Mouse (Mus musculus) liver, embryonic 16.5 days (tissue): Measurements from ENCODE around the gene Cdkn2d. TPM values are rescaled to one million over a fixed set of nuclear protein-coding genes. Genes with fewer than 3 reads are reported as not detected.

Experiments
- ATAC-seq: fragments of 200-750 bp; cut with Nextera tagmentation; 2 replicates; pipeline ENCODE4 v1.8.0; 2017; ENCODE audit warnings: low read depth, mild to moderate bottlenecking, moderate number of reproducible peaks, moderate library complexity
- H3K27ac ChIP-seq: fragments of 300-500 bp; sonication (generic); 2 replicates; pipeline ENCODE4 v1.5.1; 2014; ENCODE audit warnings: mild to moderate bottlenecking, low read length
- H3K27me3 ChIP-seq: fragments of 300-500 bp; sonication (generic); 2 replicates; pipeline ENCODE4 v1.6.1; 2014; ENCODE audit warnings: low read depth, low read length, mixed read lengths; ENCODE audit not compliant: control insufficient read depth, insufficient read depth
- H3K36me3 ChIP-seq: fragments of 300-500 bp; sonication (generic); 2 replicates; pipeline ENCODE4 v1.6.1; 2014; ENCODE audit warnings: mild to moderate bottlenecking; ENCODE audit not compliant: control insufficient read depth, insufficient read depth
- H3K4me1 ChIP-seq: fragments of 300-500 bp; sonication (generic); 2 replicates; pipeline ENCODE4 v1.6.1; 2014; ENCODE audit warnings: low read depth, low read length, mixed read lengths; ENCODE audit not compliant: control insufficient read depth
- H3K4me2 ChIP-seq: fragments of 300-500 bp; sonication (generic); 2 replicates; pipeline ENCODE4 v1.6.1; 2014; ENCODE audit warnings: low read depth, low read length, mixed read lengths
- H3K4me3 ChIP-seq: fragments of 300-500 bp; sonication (generic); 2 replicates; pipeline ENCODE4 v1.5.1; 2014; ENCODE audit warnings: low read depth, mild to moderate bottlenecking, low read length
- H3K9ac ChIP-seq: fragments of 300-500 bp; sonication (generic); 2 replicates; pipeline ENCODE4 v1.6.1; 2014; ENCODE audit warnings: low read depth, low read length
- H3K9me3 ChIP-seq: fragments of 300-500 bp; sonication (generic); replicated peaks from 2 replicates; pipeline ENCODE4 v1.6.1; 2016; ENCODE audit warnings: low read length; ENCODE audit not compliant: control insufficient read depth
- WGBS: fragments of 180-500 bp; shearing (Covaris S2); extraction: QIAGEN DNeasy Blood & Tissue Kit; methylation state at CpG from one replicate; pipeline ENCODE4 v1.1.7; 2014; ENCODE audit not compliant: insufficient replicate concordance; 5-methylcytosine and 5-hydroxymethylcytosine counted together
- polyA plus RNA-seq: library from polyadenylated mRNA; unstranded; fragments of >200 nt; fragmentation: Nextera tagmentation; extraction: Ambion mirVana; gene quantifications from 2 replicates; pipeline ENCODE4 v1.2.1, GENCODE M21; 2015

Gene Cdkn2d
- polyA plus RNA-seq, result 120 and 128 TPM in 2 replicates

DNA sequence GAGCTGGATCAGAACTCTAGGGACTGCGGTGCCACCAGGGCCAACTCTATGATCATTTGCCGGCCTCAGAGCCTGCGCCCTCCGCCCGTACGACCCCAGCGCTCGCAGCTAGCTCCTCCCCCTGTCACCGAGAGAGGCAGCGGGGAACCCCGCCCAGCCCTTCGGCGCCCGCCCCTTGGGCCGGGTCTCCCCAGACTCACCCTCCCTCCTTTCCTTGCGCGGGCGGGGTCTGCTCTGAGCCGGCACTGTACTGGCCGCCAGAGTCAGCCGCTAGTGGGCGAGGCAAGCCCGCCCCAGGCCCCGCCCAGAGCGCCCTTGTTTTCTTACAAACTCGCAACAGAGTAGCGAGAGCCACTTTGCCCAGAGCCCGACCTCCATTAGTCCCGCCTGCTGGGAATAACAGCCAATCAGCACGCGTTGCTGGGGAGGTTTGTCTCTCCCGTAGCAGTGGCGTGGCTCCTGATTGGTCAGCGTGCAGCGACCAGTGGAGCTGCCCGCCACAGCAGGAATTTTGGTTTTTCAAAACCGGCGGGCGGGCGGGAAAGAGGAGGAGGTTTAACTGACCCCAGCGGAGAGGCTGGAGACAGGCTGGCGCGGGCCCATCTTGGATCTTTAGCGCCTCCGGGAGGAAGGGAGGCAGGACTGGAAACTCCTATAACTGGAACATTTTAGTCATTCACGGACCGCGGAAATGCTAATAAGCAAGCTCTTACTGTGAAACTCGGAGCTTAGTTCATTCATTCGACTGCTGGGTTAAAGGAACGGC is at the start of gene Cdkn2d:
Gene Cdkn2d (minus strand): TSS at position 386 of the 766 bp plus-strand sequence.
- Histone ChIP-seq H3K4me2 (peak within 1 kb of the TSS; percentile 80), H3K9me3 (no peaks in the 10 kb centered on the region), H3K36me3 (peaks cover 10% of the 10 kb centered on the region; the same call in 1 of the 2 replicates), H3K4me3 (peak within 1 kb of the TSS; percentile 77), H3K9ac (peak within 1 kb of the TSS; percentile 87), H3K27me3 (no peaks in the 10 kb centered on the region), H3K27ac (peak within 1 kb of the TSS; percentile 94), H3K4me1 (peaks cover 29% of the 10 kb centered on the region)
- ATAC-seq, result peak; percentile 85
- WGBS, result under 1% methylated on average over 51 of the region's 51 CpGs

DNA sequence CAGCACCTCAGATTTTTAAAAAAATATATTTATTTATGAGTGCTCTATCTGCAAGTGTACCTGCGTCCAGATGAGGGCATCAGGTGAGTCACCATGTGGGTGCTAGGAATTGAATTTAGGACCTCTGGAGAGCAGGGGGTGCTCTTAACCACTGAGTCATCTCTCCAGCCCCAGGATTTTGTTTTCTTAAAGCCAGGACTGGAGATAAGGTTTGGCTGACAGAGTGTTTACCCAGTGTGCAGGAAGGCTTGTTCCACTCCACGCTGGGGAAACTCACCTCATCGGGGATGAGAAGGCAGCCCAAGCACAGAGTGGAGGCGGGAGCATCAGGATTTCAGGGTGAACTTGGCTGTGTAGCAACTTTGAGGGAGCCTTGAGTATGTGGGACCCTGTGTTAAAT is 49.2 kb upstream of the Cdkn2d start:
- Histone ChIP-seq H3K36me3 (no peaks in the 10 kb centered on the region), H3K4me1 (no peaks in the 10 kb centered on the region)
- WGBS, result 59% methylated on average over 4 of the region's 4 CpGs

DNA sequence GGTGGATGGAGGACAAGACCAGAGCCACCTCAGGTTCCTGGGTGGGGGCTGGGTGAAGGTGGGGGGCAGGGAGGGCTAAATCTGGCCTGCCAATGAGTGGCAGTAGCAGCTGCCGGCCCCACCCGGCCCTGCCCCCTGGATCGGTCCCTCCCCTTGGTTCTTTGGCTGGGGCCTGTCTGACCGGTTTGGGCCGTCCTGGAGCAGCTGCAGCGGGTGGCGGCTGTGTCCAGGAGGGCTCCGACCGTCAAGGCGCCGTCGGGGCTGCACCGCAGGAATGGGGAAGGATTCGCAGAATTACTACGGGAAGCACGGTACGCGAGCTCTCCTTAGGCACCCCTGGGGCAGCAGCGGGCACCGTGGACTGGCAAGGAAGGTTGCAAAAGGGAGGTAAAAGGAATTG is 46.4 kb upstream of the Cdkn2d start:
- H3K36me3 ChIP-seq, result no peaks in the 10 kb centered on the region
- ATAC-seq, result no peak
- 63% methylated on average over 20 of the region's 20 CpGs for WGBS
- no peak overlapping the region for H3K4me2 ChIP-seq
- no peak overlapping the region for H3K4me3 ChIP-seq
- H3K9me3 ChIP-seq, result no peaks in the 10 kb centered on the region
- H3K27me3 ChIP-seq, result no peaks in the 10 kb centered on the region
- H3K9ac ChIP-seq, result no peak overlapping the region
- H3K4me1 ChIP-seq, result peaks cover 4% of the 10 kb centered on the region
- H3K27ac ChIP-seq, result no peak overlapping the region

More for the DNA sequence above, 49.2 kb upstream of the Cdkn2d start:
- Histone ChIP-seq H3K4me3 (no peak overlapping the region), H3K27me3 (no peaks in the 10 kb centered on the region), H3K9me3 (no peaks in the 10 kb centered on the region), H3K4me2 (no peak overlapping the region), H3K9ac (no peak overlapping the region), H3K27ac (no peak overlapping the region)
- no peak for ATAC-seq

DNA sequence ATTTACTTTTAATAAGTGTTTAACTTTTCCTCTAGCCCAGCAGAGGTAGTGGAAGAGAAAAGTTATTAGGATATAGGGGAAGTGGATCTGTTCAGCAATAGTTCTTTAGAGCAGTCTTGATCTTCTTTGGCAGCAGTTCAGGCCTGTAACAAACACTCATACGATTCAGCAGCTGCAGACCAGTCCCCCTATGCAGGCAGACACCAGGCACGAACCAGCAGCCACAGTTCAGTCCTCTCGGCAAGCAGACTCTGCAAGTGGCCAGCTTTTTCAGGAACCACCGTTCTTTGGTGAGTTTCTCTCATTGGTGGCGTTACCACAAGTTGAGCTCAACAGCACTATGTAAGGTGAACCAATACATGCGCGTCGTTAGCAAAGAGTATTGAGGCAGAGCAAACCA is 45.3 kb upstream of the Cdkn2d start:
- no peak overlapping the region for H3K27ac ChIP-seq
- 76% methylated on average over 8 of the region's 8 CpGs for WGBS

DNA sequence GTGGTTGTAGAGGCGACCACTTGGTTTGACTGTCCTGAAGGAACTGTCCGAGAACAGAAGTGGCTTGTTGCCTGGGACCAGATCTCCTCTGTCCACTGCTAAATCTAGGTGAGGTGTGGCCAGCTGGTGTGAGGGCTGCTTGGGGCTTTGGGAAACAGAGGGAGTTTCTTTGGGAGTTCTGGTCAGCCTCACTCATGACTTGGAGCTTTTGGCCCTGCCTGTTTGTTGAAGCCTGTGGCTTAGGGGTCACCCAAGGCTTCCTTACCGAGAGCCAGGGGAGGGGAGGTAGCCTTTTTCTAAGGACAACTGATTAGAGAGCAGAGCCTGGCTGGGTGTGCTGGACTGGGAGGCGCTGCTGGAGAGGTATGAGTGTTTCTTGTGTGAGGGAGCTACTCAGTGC is 44.2 kb upstream of the Cdkn2d start:
- H3K27me3 ChIP-seq, result no peaks in the 10 kb centered on the region
- no peak overlapping the region for H3K4me2 ChIP-seq
- H3K36me3 ChIP-seq, result no peaks in the 10 kb centered on the region
- no peaks in the 10 kb centered on the region for H3K9me3 ChIP-seq
- 68% methylated on average over 4 of the region's 4 CpGs for WGBS
- no peak overlapping the region for H3K9ac ChIP-seq
- no peak overlapping the region for H3K27ac ChIP-seq
- H3K4me3 ChIP-seq, result no peak overlapping the region
- ATAC-seq, result no peak
- H3K4me1 ChIP-seq, result peaks cover 11% of the 10 kb centered on the region

More for the DNA sequence above, 45.3 kb upstream of the Cdkn2d start:
- Histone ChIP-seq H3K36me3 (no peaks in the 10 kb centered on the region), H3K9me3 (no peaks in the 10 kb centered on the region), H3K4me1 (peaks cover 10% of the 10 kb centered on the region), H3K4me3 (no peak overlapping the region), H3K9ac (no peak overlapping the region), H3K27me3 (no peaks in the 10 kb centered on the region), H3K4me2 (no peak overlapping the region)
- ATAC-seq, result no peak

DNA sequence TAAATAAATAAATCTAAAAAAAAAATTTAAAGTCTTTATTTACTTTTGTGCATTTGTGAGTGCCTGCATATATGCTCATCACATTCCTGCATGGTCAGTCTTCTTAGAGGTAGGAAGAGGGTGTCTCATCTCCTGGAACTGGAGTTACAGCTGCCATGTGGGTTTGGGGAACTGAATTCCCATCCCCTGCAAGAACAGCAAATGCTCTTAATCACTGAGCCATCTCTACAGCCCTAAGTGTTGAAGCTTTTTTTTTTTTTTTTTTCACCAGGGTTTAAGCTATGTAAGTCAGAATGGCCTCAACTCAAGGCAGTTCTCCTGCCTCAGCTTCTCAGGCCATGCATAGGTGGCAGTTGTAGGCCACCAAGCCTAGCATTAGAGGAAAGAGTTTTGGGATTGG is 43.5 kb upstream of the Cdkn2d start:
- Histone ChIP-seq H3K9me3 (no peaks in the 10 kb centered on the region), H3K27me3 (no peaks in the 10 kb centered on the region), H3K4me2 (no peak overlapping the region), H3K4me1 (peaks cover 11% of the 10 kb centered on the region), H3K9ac (no peak overlapping the region), H3K36me3 (no peaks in the 10 kb centered on the region), H3K4me3 (no peak overlapping the region), H3K27ac (no peak overlapping the region)
- ATAC-seq, result no peak

DNA sequence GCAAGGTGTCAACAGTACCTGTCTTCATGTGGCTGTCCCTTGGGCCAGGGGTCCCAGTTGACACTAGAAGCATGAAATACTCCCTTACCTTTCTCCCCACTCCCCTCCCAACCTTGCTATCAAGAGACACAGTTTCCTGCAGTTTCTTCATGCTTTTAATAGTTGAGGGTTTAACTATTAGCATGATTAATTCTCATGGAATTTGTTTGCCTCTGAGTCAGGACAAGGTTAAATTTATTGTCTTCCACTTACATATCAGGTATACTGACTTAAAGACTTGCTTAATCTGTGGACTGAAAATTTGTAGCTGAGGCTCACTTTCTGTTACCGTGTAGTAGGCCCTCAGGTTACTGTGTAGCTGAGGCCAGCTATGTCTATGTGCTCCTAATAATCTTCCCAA is 42.3 kb upstream of the Cdkn2d start:
- WGBS, result 78% methylated on average over 1 of the region's 1 CpGs
- H3K27ac ChIP-seq, result no peak overlapping the region
- H3K9me3 ChIP-seq, result no peaks in the 10 kb centered on the region
- no peaks in the 10 kb centered on the region for H3K36me3 ChIP-seq
- H3K4me1 ChIP-seq, result peaks cover 11% of the 10 kb centered on the region
- ATAC-seq, result no peak
- H3K4me3 ChIP-seq, result no peak overlapping the region
- H3K4me2 ChIP-seq, result no peak overlapping the region
- H3K27me3 ChIP-seq, result no peaks in the 10 kb centered on the region
- H3K9ac ChIP-seq, result no peak overlapping the region

DNA sequence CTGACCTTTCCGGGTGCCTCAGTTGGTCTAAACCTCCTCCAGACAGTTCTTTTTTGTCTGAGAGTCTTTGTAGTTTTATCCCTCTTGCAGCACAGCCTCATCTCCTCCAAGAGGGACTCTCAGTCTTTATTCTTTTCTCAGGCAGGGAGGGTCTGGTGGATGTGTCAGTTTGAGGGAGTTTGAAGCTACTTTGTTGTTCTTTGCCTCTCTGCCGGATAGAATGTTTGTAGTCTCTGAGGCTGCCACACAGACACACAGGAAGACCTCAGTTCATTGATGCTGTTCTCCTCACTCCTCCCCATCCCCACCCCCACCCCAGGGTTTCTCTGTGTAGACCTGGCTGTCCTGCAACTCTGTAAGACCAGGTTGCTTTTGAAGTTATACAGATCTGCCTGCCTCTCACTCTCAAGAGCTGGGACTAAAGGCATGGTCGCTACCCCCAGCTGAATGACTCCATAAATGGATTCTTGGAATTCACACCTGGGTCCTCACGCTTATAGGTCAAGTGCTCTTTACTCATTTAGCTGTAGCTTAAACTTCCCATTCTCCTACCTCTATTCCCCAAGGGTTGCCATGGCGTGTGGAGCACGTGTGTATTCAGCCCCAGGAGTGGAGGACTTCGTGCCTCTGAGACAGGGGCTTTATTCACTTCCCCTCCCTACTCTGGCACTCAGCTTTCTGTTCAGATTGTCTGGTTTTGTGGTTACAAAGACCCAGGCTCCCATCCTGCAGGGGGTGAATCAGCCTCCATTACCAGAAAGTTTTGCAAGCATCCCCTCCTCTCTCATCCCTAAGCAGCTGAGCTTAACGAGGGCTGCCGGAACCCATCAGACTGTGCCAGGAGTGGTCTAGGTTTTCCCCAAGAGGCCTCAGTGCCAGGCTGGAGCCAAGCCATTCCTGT is 41.2 kb upstream of the Cdkn2d start:
- H3K9me3 ChIP-seq, result no peaks in the 10 kb centered on the region
- H3K4me2 ChIP-seq, result no peak overlapping the region
- 34% methylated on average over 9 of the region's 9 CpGs for WGBS
- no peak overlapping the region for H3K27ac ChIP-seq
- H3K27me3 ChIP-seq, result no peaks in the 10 kb centered on the region
- no peak for ATAC-seq
- H3K9ac ChIP-seq, result no peak overlapping the region
- no peak overlapping the region for H3K4me3 ChIP-seq
- peaks cover 11% of the 10 kb centered on the region for H3K4me1 ChIP-seq
- no peaks in the 10 kb centered on the region for H3K36me3 ChIP-seq
